Mouse (Mus musculus) intestine, postnatal 0 days (tissue): ENCODE measurements around the gene Atp7a. TPM values are rescaled to one million over a fixed set of nuclear protein-coding genes. Genes with fewer than 3 reads are reported as not detected.
"Not testable (repeated sequence)": the region's sequence is repeated elsewhere in the genome, so short reads cannot be mapped to it uniquely, and the experiment has no call there.

Experiments used
- ATAC-seq: fragments of 200-750 bp; cut with Nextera tagmentation; 2 replicates; pipeline ENCODE4 v1.8.0; 2017; ENCODE audit warnings: mild to moderate bottlenecking, moderate TSS enrichment, moderate library complexity
- H3K27ac ChIP-seq: fragments of 300-500 bp; sonication (generic); 2 replicates; pipeline ENCODE4 v1.5.1; 2014; ENCODE audit warnings: mild to moderate bottlenecking, low read depth, low read length, moderate library complexity
- H3K27me3 ChIP-seq: fragments of 300-500 bp; sonication (generic); replicated peaks from 2 replicates; pipeline ENCODE4 v1.6.1; 2014; ENCODE audit warnings: low read length, mixed read lengths; ENCODE audit not compliant: control insufficient read depth, insufficient read depth
- H3K36me3 ChIP-seq: fragments of 300-500 bp; sonication (generic); 2 replicates; pipeline ENCODE4 v1.6.1; 2014; ENCODE audit warnings: mild to moderate bottlenecking, moderate library complexity; ENCODE audit not compliant: control insufficient read depth, insufficient read depth
- H3K4me1 ChIP-seq: fragments of 300-500 bp; sonication (generic); replicated peaks from 2 replicates; pipeline ENCODE4 v1.6.1; 2014; ENCODE audit warnings: antibody characterized with exemption, low read length, mixed read lengths; ENCODE audit not compliant: control insufficient read depth, insufficient read depth
- H3K4me2 ChIP-seq: fragments of 300-500 bp; sonication (generic); replicated peaks from 2 replicates; pipeline ENCODE4 v1.6.1; 2014; ENCODE audit warnings: low read depth, mild to moderate bottlenecking, moderate library complexity
- H3K4me3 ChIP-seq: fragments of 300-500 bp; sonication (generic); 2 replicates; pipeline ENCODE4 v1.5.1; 2014; ENCODE audit warnings: low read depth, low read length
- H3K9ac ChIP-seq: fragments of 300-500 bp; sonication (generic); 2 replicates; pipeline ENCODE4 v1.6.1; 2014; ENCODE audit warnings: mild to moderate bottlenecking, low read depth, low read length
- H3K9me3 ChIP-seq: fragments of 300-500 bp; sonication (generic); 2 replicates; pipeline ENCODE4 v1.6.1; 2016; ENCODE audit warnings: mixed run types; ENCODE audit not compliant: control insufficient read depth
- CTCF ChIP-seq: sonication (generic); IDR thresholded peaks from 2 replicates; pipeline ENCODE4 v1.5.1; 2016; ENCODE audit warnings: low read depth, mild to moderate bottlenecking, control low read depth, antibody characterized with exemption, moderate library complexity
- WGBS: fragments of 180-500 bp; shearing (Covaris S2); extraction: QIAGEN DNeasy Blood & Tissue Kit; methylation state at CpG from one replicate; pipeline ENCODE4 v1.1.7; 2014; 5-methylcytosine and 5-hydroxymethylcytosine counted together
- polyA plus RNA-seq: library from polyadenylated mRNA; unstranded; fragments of >200 nt; fragmentation: Nextera tagmentation; extraction: Ambion mirVana; gene quantifications from 2 replicates; pipeline ENCODE4 v1.2.1, GENCODE M21; 2015

Gene Atp7a
- polyA plus RNA-seq, 1 experiment from 2014 or later, result 9.3 TPM

DNA sequence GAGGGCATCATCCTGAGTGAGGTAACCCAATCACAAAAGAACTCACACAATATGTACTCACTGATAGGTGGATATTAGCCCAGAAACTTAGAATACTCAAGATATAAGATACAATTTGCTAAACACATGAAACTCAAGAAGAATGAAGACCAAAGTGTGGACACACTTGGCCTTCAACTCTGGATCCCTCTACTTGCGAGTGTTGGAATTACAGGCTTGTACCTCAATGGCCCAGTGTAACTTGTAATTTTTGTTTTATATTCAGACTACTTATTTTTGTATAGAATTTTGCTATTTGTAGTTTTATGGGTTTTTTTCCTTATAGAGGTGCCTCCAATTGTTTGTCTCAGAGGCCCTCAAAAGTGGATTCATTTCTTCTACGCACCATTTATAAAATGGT, 50.8 kb downstream of the Atp7a start:
- 89% methylated on average over 2 of the region's 2 CpGs for WGBS
- not testable (repeated sequence) for H3K36me3 ChIP-seq, H3K4me3 ChIP-seq, H3K9ac ChIP-seq, H3K27ac ChIP-seq, H3K4me2 ChIP-seq, H3K9me3 ChIP-seq, ATAC-seq, H3K4me1 ChIP-seq, H3K27me3 ChIP-seq
- TF ChIP-seq CTCF, result peak; percentile 37

GRCm38 (mm10) chrX:106080811-106081443, 53.9 kb downstream of the Atp7a start:
- no peaks in the 10 kb centered on the region for H3K27me3 ChIP-seq
- no peak overlapping the region for H3K4me3 ChIP-seq
- no peak for TF ChIP-seq CTCF
- H3K9ac ChIP-seq, result no peak overlapping the region
- H3K36me3 ChIP-seq, result no peaks in the 10 kb centered on the region
- H3K4me2 ChIP-seq, result no peak overlapping the region
- H3K4me1 ChIP-seq, result no peaks in the 10 kb centered on the region
- no peak for ATAC-seq
- 45% methylated on average over 13 of the region's 13 CpGs for WGBS
- H3K27ac ChIP-seq, result 0 out of 2 replicates have a peak overlapping the region, but pooled peaks have one; percentile 15
- no peaks in the 10 kb centered on the region for H3K9me3 ChIP-seq

GRCm38 (mm10) chrX:106082518-106082917, 55.4 kb downstream of the Atp7a start:
- Histone ChIP-seq H3K27ac (no peak overlapping the region), H3K4me2 (no peak overlapping the region), H3K4me3 (no peak overlapping the region), H3K27me3 (no peaks in the 10 kb centered on the region), H3K4me1 (no peaks in the 10 kb centered on the region), H3K9me3 (no peaks in the 10 kb centered on the region), H3K36me3 (no peaks in the 10 kb centered on the region), H3K9ac (no peak overlapping the region)
- no peak for ATAC-seq
- no peak for TF ChIP-seq CTCF

- Histone ChIP-seq H3K27me3 (no peaks in the 10 kb centered on the region), H3K4me3 (no peak overlapping the region), H3K4me2 (no peak overlapping the region), H3K36me3 (no peaks in the 10 kb centered on the region), H3K9ac (no peak overlapping the region), H3K27ac (no peak overlapping the region; the same call in 1 of the 2 replicates), H3K4me1 (no peaks in the 10 kb centered on the region), H3K9me3 (no peaks in the 10 kb centered on the region)
- TF ChIP-seq CTCF, result no peak
- ATAC-seq, result peak; percentile 31; the same call in 1 of the 2 replicates
- WGBS, result 63% methylated on average over 3 of the region's 3 CpGs
These were observed 58.1 kb downstream of the Atp7a start for GRCm38 (mm10) chrX:106085132-106085531.

GRCm38 (mm10) chrX:106085564-106085963, 58.5 kb downstream of the Atp7a start:
- H3K4me3 ChIP-seq, result no peak overlapping the region
- no peak for TF ChIP-seq CTCF
- no peaks in the 10 kb centered on the region for H3K27me3 ChIP-seq
- WGBS, result 74% methylated on average over 2 of the region's 2 CpGs
- H3K4me2 ChIP-seq, result no peak overlapping the region
- H3K9me3 ChIP-seq, result no peaks in the 10 kb centered on the region
- no peak overlapping the region; the same call in 1 of the 2 replicates for H3K27ac ChIP-seq
- H3K36me3 ChIP-seq, result no peaks in the 10 kb centered on the region
- no peaks in the 10 kb centered on the region for H3K4me1 ChIP-seq
- no peak overlapping the region for H3K9ac ChIP-seq
- no peak for ATAC-seq

DNA sequence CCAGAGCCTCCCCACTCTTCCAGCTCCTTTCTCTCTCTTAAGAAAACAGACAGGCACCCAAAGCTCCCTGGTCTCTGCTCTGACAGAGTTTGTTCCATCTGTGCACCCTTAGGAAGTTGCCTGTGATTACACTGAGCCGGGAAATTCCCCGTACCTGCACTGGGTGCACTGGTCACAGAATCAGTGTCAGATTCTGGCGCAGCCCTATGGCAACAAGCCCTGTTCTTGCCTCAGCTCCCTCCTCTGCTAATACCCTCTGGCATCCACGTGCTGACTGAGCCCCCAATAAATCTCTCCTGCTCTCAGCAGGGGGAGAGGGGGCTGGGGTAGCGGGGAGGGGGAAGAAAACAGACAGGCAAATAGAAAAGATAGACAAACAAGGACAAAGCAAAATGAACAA, 65.9 kb downstream of the Atp7a start:
- no peak overlapping the region for H3K4me2 ChIP-seq
- H3K4me1 ChIP-seq, result no peaks in the 10 kb centered on the region
- no peak overlapping the region for H3K9ac ChIP-seq
- H3K36me3 ChIP-seq, result no peaks in the 10 kb centered on the region
- WGBS, result 45% methylated on average over 5 of the region's 5 CpGs
- no peak overlapping the region for H3K27ac ChIP-seq
- no peaks in the 10 kb centered on the region for H3K27me3 ChIP-seq
- ATAC-seq, result no peak
- no peaks in the 10 kb centered on the region for H3K9me3 ChIP-seq
- TF ChIP-seq CTCF, result no peak
- H3K4me3 ChIP-seq, result no peak overlapping the region

- no peak overlapping the region for H3K9ac ChIP-seq
- peak overlapping the region; percentile 15; the same call in 1 of the 2 replicates for H3K27ac ChIP-seq
- no peaks in the 10 kb centered on the region for H3K4me1 ChIP-seq
- H3K9me3 ChIP-seq, result no peaks in the 10 kb centered on the region
- WGBS, result 57% methylated on average over 2 of the region's 2 CpGs
- peak; percentile 78 for TF ChIP-seq CTCF
- H3K36me3 ChIP-seq, result peaks cover 8% of the 10 kb centered on the region; the same call in 1 of the 2 replicates
- no peak for ATAC-seq
- no peaks in the 10 kb centered on the region for H3K27me3 ChIP-seq
- H3K4me3 ChIP-seq, result no peak overlapping the region
- H3K4me2 ChIP-seq, result no peak overlapping the region
These were observed 78.4 kb downstream of the Atp7a start for GRCm38 (mm10) chrX:106105464-106105863.
